Mouse (Mus musculus) monocyte, adult 2 months (primary cell): ENCODE data around the gene Rdh16f2.
"Not testable (repeated sequence)": the region's sequence is repeated elsewhere in the genome, so short reads cannot be mapped to it uniquely, and the experiment has no call there.

Experiments used
- DNase-seq, 2 experiments: peaks; one replicate each; pipeline ENCODE4 v3.0.0; 2022; ENCODE audit warnings: low spot score in 2 of 2, low read depth in 1 of 2

Gene Rdh16f2

DNA sequence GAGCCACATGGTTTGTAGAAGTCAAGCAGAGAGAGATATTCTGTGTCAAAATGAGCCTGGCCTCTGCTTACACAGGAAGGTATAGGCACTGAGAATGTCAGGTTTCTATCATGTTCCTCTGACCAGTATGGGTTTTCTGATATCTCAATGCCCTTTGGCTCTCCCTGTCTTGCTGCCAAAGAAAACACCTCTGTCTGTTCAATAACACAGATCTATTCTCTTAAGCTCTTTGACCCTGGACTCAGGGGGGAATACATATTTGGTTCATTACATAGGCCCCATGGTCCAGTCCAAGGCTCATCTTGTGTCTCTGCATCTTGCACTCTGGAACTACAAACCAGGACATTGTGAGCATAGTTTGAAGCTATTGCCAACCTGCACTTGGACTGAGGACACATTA lies 22.3 kb downstream of the Rdh16f2 start, which contains the start of gene Rdh7:
TSS of gene Rdh7 (minus strand) at position 213 of the 400 bp plus-strand sequence.
- no peak for DNase-seq

DNA sequence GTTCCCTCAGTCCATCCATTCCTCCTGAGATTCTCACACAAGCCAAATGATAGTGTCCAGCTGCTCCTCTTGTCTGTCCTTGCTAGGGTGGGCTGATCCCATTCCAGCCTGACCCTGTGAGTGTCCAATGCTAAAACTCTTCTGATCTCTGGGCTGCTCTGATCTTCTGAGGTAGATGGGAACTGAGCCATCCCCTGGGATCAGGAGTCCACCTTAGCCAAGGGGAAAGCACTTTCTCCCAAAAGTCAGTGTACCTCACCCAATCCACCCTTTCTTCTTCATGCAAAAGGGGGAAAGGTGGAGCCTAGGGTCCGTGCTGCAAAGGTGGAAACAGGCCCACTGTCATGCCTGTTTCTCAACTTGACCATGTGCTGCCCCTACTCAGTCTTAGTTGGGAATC lies 25.2 kb downstream of the Rdh16f2 start:
- no peak for DNase-seq

DNA sequence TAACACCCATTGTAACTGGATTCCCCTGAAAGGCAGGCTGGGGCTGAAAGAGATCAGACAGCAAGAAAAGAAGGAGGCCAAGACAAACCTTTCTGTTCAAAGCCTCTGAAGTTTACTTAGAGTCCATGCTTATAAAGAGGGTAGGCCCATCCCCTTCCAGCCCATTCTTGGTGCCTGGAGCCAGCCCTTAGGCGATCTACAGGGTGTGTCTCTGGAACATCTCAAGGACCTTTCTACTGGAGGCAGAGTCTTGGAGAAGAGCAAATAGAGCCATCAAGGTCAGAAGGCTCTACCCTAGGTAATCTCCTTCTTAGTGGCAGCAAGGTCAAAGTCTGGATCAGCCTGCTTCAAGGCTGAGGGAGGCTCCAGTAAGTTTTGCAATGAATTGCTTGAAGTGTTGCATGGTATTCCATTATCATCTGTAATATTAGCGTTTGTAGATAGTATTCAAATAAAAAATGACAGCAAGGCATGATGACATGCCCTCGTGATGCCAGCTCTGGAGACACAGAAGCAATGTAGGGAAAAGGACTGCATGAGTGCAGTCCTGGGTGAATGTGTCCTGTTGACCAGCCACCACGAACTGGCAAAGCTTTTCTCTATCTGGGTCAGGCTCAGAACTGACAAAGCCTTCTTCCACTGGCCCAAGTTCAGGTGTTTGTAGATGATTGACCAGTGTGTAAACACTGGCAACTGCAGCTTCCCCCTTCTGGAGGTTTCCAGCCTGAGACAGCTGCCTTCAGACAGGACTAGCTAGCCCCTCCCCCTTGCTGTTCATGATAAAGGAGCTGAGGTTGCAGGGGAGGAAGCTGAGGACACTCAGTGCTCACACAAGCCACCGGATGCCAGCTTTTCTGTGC lies 27.1 kb downstream of the Rdh16f2 start:
- not testable (repeated sequence) for DNase-seq

DNA sequence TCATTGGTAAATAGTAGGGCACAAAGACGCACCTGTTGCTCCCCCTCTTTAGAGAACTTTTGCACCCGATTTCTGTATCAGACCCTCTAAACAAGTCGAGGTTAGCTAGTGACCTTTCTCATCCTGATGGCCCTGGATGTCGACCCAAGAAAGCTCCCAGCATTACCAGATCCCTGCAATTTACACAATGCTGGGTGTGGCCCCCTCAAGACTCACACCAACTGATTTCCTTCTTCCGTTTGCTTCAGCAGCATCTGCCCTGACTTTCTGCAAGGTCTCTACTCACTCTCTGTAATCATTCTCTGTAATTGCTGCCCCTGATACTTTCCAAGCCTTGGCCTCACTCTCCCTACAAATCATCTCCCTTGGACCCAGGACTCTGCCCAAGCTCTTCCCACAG lies 30.4 kb downstream of the Rdh16f2 start:
- no peak for DNase-seq

DNA sequence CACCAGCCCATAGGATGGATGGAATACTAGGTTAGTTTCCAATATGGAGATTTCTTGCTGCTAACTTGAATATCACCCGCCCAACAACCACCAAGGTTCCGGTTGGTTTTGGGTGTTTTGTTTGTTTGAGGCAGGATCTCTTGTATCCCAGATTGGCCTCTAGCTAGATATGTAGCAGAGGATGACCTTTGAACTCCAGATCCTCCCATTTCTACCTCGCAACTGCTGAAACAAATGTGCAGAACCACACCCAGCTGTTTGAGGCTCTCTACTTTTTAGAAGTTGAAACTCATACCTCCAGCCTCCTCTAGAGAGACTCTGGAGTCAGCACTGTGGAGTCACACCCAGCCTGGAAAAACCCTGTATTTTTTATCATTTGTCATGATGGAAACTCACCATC lies 31.2 kb downstream of the Rdh16f2 start:
- DNase-seq = no peak

DNA sequence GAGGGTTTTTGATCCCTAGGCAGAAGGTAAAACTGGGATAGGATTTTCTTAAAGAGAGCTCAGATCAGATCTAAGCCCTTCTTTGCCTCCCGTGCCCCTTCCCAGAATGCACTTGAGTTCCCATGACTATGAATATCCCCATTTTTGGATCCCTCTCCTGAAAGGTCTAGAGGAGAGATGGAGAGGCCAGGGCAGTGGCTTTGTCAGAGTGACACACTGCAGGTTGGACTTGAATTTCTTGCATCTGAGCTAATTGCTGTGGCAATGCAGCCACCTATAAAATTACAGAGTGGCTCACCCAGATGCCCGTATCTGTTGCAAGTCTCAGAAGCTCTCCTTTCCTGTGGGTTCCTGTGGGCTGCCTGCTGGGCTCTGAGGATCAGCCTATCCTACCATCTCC lies 31.9 kb downstream of the Rdh16f2 start, which contains the start of gene Sdr9c7:
TSS of gene Sdr9c7 (plus strand) at position 301 of the 400 bp plus-strand sequence.
- no peak for DNase-seq

DNA sequence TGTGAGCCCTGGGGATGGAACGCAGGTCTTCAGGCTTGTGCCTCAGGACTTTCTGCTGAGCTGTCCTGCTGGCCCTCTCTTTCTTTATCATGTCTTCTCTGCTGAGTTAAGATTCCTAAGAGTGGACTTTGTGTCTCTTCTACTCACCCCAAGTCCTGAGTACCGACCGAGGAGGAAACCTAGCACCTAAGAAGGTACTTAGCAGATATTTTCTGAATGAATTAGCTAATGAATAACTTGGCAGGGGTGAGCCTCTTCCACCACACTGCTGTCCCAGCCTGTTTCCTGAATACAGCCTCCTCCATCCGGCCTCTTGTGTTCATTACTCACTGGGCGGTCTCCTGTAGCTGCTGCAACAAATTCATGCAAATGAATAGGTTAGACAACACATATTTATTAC lies 33.5 kb downstream of the Rdh16f2 start:
- DNase-seq = no peak

DNA sequence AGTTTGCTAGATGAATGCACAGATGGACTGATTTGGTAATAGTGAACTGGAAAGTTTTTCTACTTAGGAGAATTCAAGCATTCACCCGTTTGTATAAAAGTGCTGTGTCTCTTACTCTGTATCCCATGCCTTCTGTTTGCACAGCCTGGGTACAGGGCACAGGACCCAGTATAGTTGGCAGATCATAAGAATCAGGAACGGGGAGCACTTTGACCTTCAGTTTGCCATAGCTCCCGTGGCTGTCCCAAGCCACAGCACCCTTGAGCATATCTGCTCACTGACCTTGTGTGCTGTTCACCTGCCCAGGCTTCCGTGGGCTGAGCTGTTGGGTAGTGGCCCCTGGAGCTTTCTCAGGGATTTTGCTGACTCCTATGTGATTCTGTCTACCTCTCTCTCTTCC lies 35.5 kb downstream of the Rdh16f2 start:
- DNase-seq = no peak

DNA sequence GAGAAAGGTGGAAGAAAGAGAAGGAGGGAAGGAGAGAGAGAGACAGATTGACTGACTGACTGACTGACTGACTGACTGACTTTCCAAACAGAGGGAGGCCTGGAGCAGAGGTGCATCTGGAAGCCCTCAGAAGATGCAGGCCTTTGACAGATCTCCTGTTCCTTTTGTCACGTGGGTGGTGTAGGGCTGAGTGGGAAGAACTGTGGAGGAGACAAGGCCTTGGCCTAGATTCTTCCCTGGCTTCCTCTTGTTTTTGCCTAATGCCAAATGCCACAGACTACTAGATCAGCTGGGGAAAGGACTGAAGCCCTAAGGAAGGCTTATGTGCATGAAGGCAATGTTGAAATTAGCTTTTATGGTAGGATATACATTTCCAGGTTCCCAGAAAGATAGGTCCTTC lies 36.8 kb downstream of the Rdh16f2 start:
- no peak for DNase-seq

DNA sequence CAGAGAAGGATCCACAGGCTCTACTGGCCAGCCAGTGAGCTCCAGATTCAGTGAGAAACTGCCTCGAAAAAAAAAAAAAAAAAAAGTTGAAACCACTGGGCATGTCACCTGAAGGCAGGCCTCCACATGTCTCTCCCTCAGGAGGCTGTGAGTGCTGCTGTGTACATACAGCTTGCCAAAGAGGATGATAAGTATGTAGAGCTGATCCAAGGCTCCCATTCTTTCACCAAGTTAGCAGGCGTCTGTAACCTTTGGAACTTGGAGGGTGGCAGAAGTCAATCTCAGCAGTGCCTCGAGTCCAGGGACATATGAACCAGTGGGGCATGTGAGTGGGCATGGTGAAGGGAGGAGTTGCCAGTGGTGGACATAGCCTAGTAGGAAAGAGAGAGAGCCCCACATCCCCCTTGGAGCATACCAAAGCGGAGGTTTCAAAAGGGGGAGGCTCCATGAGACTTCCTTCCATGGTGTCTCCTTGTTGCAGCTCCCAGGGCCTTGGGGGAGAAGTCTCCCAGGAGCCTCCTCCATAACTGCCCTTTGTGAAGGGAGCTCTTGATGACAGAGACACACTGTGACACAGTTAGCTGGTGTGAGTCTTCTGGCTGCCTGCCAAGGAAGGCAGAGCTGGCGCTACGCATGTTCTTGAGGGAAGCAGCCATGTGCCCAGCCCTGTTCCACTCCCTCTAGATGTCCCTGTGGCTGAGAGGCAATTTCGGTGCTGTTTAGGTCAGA lies 38.6 kb downstream of the Rdh16f2 start:
- DNase-seq = no peak

DNA sequence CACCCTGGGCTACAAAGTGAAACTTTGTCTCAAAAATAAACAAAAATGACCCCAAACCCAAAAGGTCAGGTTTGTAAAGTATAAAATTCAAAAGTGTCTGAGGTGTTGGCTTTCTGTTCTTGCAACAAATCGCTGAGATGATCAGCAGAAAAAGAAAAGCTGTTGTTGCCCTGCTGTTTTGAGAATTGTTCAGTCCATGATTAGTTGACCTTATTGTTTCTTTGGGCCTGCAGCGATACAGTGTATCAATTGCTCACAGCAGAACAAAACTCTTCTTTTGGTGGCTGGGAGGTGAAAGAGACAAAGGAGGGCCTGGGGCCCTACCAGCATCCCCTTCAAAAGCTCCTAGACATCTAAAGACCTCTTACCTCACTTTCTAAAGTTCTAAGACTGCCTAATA lies 39.9 kb downstream of the Rdh16f2 start:
- DNase-seq = no peak

DNA sequence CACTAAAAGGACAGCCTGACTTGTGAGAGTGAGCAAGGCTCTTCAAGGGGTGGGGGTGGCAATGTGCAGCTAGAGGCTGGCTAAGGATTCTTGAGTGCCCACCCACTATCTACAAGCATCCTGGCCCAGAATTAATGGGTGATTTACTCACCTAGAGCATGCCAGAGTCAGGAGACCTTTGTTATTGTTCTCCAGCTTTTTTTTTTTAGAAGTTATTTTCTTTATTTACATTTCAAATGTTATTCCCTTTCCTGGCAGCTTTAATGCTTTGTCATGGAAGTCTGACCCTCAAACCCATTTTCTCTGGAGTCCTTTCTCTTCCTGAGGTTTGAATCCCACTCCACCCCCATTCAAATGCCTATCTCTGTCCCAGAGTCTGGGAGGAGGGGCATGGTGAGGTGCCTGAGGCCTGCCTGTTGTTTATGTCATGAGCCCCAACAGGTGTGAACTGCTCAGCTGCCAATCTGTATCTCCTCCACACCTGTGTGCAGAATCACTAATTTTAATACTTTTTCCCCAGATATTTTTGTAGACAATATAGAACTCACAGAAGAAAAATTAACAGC lies 41.2 kb downstream of the Rdh16f2 start:
- no peak for DNase-seq

DNA sequence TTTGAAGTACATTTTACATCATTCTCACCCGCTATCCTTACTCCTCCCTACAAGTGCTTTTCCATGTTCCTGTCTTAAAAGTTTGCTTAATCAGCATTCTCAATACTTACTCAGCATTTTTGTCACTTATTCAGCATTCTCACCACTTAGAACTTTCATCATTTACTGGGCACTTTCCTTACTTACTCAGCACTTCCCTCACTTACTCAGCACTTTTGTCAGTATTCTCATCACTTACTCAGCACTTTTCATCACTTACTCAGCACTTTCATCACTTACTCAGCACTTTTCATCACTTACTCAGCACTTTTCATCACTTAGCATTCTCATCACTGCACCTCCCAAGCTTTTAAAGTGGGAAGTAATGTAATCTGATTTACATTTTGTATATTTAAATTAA lies 49.3 kb downstream of the Rdh16f2 start:
- no peak for DNase-seq

DNA sequence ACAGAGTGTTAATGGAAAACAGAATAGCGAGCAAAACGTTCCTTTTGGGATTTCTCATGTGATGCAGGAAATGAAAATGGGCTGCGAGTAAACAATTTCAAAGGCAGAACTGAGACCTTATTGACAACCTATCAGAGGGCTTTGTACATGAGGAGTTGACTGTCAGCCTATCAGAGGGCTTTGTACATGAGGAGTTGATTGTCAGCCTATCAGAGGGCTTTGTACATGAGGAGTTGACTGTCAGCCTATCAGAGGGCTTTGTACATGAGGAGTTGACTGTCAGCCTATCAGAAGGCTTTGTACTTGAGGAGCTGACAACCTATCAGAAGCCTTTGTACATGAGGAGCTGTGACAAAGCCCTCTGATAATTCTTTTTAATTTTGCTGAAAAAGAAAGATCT lies 50.9 kb downstream of the Rdh16f2 start:
- DNase-seq = not testable (repeated sequence)

DNA sequence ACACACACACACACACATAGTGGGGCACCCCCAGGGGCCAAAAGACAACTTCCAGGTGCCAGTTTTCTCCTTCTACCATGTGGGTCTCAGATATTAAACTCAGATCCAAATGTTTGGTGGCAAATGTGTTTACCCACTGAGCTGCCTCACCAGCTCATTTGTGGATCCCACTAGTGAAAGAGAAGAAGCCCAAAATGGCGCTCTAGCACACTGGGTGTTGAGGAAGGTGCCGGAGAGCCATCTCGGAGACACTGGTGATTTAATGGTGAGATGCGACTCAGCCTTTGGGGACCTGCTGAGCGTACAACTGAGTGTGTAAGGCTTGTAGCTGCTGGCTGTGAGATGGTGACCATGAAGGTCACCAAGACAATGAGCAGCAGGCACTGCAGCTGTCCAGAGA lies 51.4 kb downstream of the Rdh16f2 start:
- DNase-seq = no peak

DNA sequence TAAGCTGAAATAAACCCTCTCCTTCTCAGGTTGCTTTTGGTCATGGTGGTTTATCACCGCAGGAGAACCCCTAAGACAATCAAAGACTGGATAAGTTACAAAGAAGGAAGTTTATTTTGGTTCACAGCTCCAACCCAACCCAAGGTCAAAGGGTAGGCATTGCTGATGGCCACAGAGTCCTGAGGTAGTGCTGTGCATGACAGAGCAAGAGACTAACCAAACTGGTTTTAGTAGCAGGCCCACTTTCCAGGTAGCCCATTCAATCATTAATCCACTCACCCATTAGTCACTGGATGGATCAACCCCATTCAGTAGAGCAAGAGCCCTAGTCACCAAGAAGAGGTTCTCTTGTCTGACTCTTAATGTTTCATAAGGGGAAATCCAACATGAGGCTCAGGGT lies 56.0 kb downstream of the Rdh16f2 start:
- DNase-seq = no peak

DNA sequence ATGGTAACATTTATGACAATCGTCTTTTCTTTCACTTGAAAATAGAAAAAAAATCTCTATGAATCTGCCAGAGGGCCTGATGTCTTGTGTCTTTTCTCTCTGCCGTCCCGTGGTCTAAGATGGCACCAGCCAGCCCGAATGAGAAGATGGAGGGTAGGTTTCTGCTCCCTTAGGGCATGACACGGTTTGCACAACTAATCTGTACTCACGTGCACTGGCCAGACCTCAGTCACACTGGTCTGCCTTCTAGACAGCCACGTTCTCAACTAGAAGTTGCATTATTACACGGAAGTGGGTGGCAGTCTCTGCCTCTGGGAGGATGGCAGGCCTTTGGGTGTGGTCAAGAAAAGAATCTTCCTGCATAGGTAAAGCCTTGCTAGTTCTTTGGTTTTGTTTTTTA lies 56.8 kb downstream of the Rdh16f2 start:
- no peak for DNase-seq

DNA sequence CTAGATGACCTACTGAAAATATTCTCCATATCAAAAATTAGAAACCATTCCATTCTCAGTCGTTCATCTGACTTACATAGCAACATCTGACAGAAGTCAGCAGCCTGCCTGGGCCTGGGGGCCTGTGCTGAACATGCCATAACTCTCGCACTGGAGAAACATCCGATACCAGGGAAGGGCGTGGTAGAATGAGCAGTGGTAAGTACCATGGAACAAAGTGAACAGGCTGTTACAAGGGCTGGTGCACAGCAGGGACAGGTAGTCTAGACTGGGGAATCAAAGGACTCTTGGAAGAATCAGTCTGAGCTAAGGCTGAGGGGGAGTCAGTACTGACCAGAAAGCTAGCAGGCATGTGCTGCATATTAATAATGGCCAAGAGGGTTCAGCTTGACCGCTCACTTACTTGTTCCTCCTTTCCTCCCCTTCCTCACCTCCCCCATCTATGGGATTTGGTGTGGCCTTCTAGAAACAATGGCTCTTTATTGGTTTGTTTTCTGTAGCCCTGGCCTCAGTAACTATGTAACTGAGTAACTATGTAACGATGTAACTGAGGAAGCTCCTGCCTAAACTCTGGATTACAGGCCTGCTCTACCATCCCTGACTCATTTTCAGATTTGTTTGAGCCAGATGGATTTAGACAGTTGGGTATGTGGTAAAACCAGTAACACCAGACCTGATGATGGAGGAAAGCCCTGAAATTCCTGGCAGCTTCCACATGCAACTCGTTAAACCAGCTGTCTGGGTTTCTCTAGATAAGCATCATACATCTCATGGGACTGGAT lies 58.5 kb downstream of the Rdh16f2 start:
- no peak for DNase-seq
